Mouse (Mus musculus) myocyte (in vitro differentiated cells): Measurements from ENCODE around the gene Hadhb.

ENCODE experiments used
- MAX ChIP-seq: IDR thresholded peaks from one replicate; pipeline ENCODE4 v1.6.1; 2011; ENCODE audit warnings: low read depth, mild to moderate bottlenecking, control low read depth
- MYOD1 ChIP-seq, 3 experiments: IDR thresholded peaks; one replicate each; pipeline ENCODE4 v1.6.1; 2011; ENCODE audit warnings: control low read depth in 2 of 3, low read depth in 2 of 3, mild to moderate bottlenecking in 2 of 3, moderate library complexity in 1 of 3; ENCODE audit not compliant: insufficient read length in 2 of 3, control insufficient read depth in 1 of 3
- POLR2A ChIP-seq: IDR thresholded peaks from one replicate; pipeline ENCODE4 v1.6.1; 2011; ENCODE audit warnings: low read depth, mild to moderate bottlenecking, control low read depth, moderate library complexity; ENCODE audit not compliant: insufficient read length

- TF ChIP-seq MAX (no peak), POLR2A (no peak), MYOD1 (IDR thresholded peaks at IDR 0.05; ENCODE audit: control insufficient read depth in 1 of 3, insufficient read length in 2 of 3, low read depth in 2 of 3) (no peak)
Observed at GRCm38 (mm10) chr5:30222681-30223080, 67.6 kb downstream of the Hadhb start.
